Mouse (Mus musculus) intestine, embryonic 14.5 days (tissue): ENCODE data around the gene Hmcn2. TPM values are rescaled to one million over a fixed set of nuclear protein-coding genes. Genes with fewer than 3 reads are reported as not detected.

ENCODE experiments used
- ATAC-seq: fragments of 200-750 bp; cut with Nextera tagmentation; replicated peaks from 2 replicates; pipeline ENCODE4 v1.8.0; 2017; ENCODE audit warnings: low read depth, moderate number of reproducible peaks, moderate TSS enrichment, moderate library complexity; ENCODE audit not compliant: low FRiP score, low TSS enrichment
- DNase-seq: peaks from one replicate; pipeline ENCODE4 v3.0.0-alpha.2; 2018; ENCODE audit warnings: low spot score
- H3K27ac ChIP-seq: fragments of 300-500 bp; sonication (generic); 2 replicates; pipeline ENCODE4 v1.5.1; 2014; ENCODE audit warnings: low read depth, mild to moderate bottlenecking, control low read depth
- H3K27me3 ChIP-seq: fragments of 300-500 bp; sonication (generic); replicated peaks from 2 replicates; pipeline ENCODE4 v1.6.1; 2014; ENCODE audit warnings: low read length, control low read depth; ENCODE audit not compliant: control insufficient read depth, insufficient read depth
- H3K36me3 ChIP-seq: fragments of 300-500 bp; sonication (generic); 2 replicates; pipeline ENCODE4 v1.6.1; 2014; ENCODE audit warnings: low read length, control low read depth; ENCODE audit not compliant: control insufficient read depth, insufficient read depth
- H3K4me1 ChIP-seq: fragments of 300-500 bp; sonication (generic); replicated peaks from 2 replicates; pipeline ENCODE4 v1.6.1; 2014; ENCODE audit warnings: low read length, control low read depth, mixed read lengths; ENCODE audit not compliant: control insufficient read depth, insufficient read depth
- H3K4me2 ChIP-seq: fragments of 300-500 bp; sonication (generic); 2 replicates; pipeline ENCODE4 v1.6.1; 2014; ENCODE audit warnings: low read length
- H3K4me3 ChIP-seq: fragments of 300-500 bp; sonication (generic); 2 replicates; pipeline ENCODE4 v1.5.1; 2014; ENCODE audit warnings: low read depth, low read length, control low read depth, mixed read lengths
- H3K9ac ChIP-seq: fragments of 300-500 bp; sonication (generic); 2 replicates; pipeline ENCODE4 v1.6.1; 2014; ENCODE audit warnings: mild to moderate bottlenecking, low read length
- H3K9me3 ChIP-seq: fragments of 300-500 bp; sonication (generic); 2 replicates; pipeline ENCODE4 v1.6.1; 2016; ENCODE audit warnings: low read length, control low read depth; ENCODE audit not compliant: control insufficient read depth
- WGBS: fragments of 180-500 bp; shearing (Covaris S2); extraction: QIAGEN DNeasy Blood & Tissue Kit; methylation state at CpG from one replicate; pipeline ENCODE4 v1.1.7; 2014; 5-methylcytosine and 5-hydroxymethylcytosine counted together
- polyA plus RNA-seq: library from polyadenylated mRNA; unstranded; fragments of >200 nt; fragmentation: Nextera tagmentation; extraction: Ambion mirVana; gene quantifications from 2 replicates; pipeline ENCODE4 v1.2.1, GENCODE M21; 2014

The Hmcn2 gene
- polyA plus RNA-seq, 1 experiment from 2014 or later, result 10.0 TPM

DNA sequence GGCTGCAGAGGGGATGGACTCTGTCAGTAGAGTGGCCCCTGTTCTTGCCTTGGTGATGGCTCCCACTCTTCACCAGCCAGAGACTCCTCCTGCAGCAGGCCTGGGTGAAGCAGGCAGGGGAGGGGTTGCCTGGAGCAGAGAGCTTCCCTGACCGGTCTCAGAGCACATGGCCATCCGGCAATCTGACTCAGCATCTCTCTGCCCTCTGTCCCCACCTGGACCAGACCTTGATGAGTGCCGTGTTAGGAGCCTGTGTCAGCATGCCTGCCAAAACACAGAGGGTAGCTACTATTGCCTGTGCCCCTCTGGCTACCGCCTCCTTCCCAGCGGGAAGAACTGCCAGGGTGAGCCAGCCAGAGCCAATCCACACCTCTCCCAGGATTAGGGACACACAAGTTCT is 144.2 kb downstream of the Hmcn2 start:
- H3K9me3 ChIP-seq, result no peaks in the 10 kb centered on the region
- WGBS, result 58% methylated on average over 5 of the region's 5 CpGs
- no peak overlapping the region for H3K4me3 ChIP-seq
- ATAC-seq, result no peak
- peaks cover 9% of the 10 kb centered on the region for H3K4me1 ChIP-seq
- H3K36me3 ChIP-seq, result no peaks in the 10 kb centered on the region
- H3K27ac ChIP-seq, result no peak overlapping the region
- H3K4me2 ChIP-seq, result no peak overlapping the region
- no peak overlapping the region for H3K9ac ChIP-seq
- DNase-seq, result no peak
- 0 out of 2 replicates have a peak, but pooled peaks cover 12% of the 10 kb centered on the region for H3K27me3 ChIP-seq

GRCm38 (mm10) chr2:31458989-31459936 is 145.0 kb downstream of the Hmcn2 start:
- 34% methylated on average over 16 of the region's 16 CpGs for WGBS
- H3K27me3 ChIP-seq, result 0 out of 2 replicates have a peak, but pooled peaks cover 12% of the 10 kb centered on the region
- peaks cover 3% of the 10 kb centered on the region for H3K4me1 ChIP-seq
- peak; percentile 37; the same call in 1 of the 2 replicates for ATAC-seq
- no peaks in the 10 kb centered on the region for H3K9me3 ChIP-seq
- H3K27ac ChIP-seq, result no peak overlapping the region
- H3K36me3 ChIP-seq, result no peaks in the 10 kb centered on the region
- H3K4me2 ChIP-seq, result peak overlapping the region; percentile 78
- DNase-seq, result peak; percentile 53
- no peak overlapping the region for H3K4me3 ChIP-seq
- H3K9ac ChIP-seq, result no peak overlapping the region

GRCm38 (mm10) chr2:31460025-31460571 is 145.9 kb downstream of the Hmcn2 start:
- H3K9me3 ChIP-seq, result no peaks in the 10 kb centered on the region
- WGBS, result 2% methylated on average over 48 of the region's 48 CpGs
- peak overlapping the region; percentile 38; the same call in 1 of the 2 replicates for H3K9ac ChIP-seq
- peak; percentile 20 for ATAC-seq
- peak overlapping the region; percentile 33 for H3K4me3 ChIP-seq
- no peak overlapping the region for H3K27ac ChIP-seq
- H3K4me1 ChIP-seq, result no peaks in the 10 kb centered on the region; the same call in none of the 2 replicates
- no peaks in the 10 kb centered on the region for H3K36me3 ChIP-seq
- peak overlapping the region; percentile 78 for H3K4me2 ChIP-seq
- DNase-seq, result peak; percentile 78
- 0 out of 2 replicates have a peak, but pooled peaks cover 12% of the 10 kb centered on the region for H3K27me3 ChIP-seq

GRCm38 (mm10) chr2:31460920-31461319 is 146.7 kb downstream of the Hmcn2 start:
- ATAC-seq (no peak), DNase-seq (no peak)
- Histone ChIP-seq H3K9me3 (no peaks in the 10 kb centered on the region), H3K4me2 (no peak overlapping the region), H3K4me3 (no peak overlapping the region), H3K9ac (no peak overlapping the region), H3K36me3 (no peaks in the 10 kb centered on the region), H3K27me3 (0 out of 2 replicates have a peak, but pooled peaks cover 12% of the 10 kb centered on the region), H3K27ac (no peak overlapping the region), H3K4me1 (no peaks in the 10 kb centered on the region; the same call in none of the 2 replicates)
- 79% methylated on average over 7 of the region's 7 CpGs for WGBS

GRCm38 (mm10) chr2:31462051-31462450 is 147.8 kb downstream of the Hmcn2 start:
- no peak overlapping the region for H3K4me3 ChIP-seq
- H3K4me1 ChIP-seq, result no peaks in the 10 kb centered on the region; the same call in none of the 2 replicates
- no peaks in the 10 kb centered on the region for H3K36me3 ChIP-seq
- H3K27me3 ChIP-seq, result 0 out of 2 replicates have a peak, but pooled peaks cover 12% of the 10 kb centered on the region
- no peak for ATAC-seq
- no peak overlapping the region for H3K9ac ChIP-seq
- H3K27ac ChIP-seq, result no peak overlapping the region
- no peak for DNase-seq
- H3K4me2 ChIP-seq, result no peak overlapping the region
- 39% methylated on average over 8 of the region's 8 CpGs for WGBS
- no peaks in the 10 kb centered on the region for H3K9me3 ChIP-seq

- DNase-seq (peak; percentile 51), ATAC-seq (no peak)
- Histone ChIP-seq H3K4me2 (no peak overlapping the region), H3K9me3 (no peaks in the 10 kb centered on the region), H3K27me3 (0 out of 2 replicates have a peak, but pooled peaks cover 12% of the 10 kb centered on the region), H3K27ac (no peak overlapping the region), H3K4me1 (no peaks in the 10 kb centered on the region; the same call in none of the 2 replicates), H3K9ac (no peak overlapping the region), H3K4me3 (no peak overlapping the region), H3K36me3 (no peaks in the 10 kb centered on the region)
- WGBS, result 68% methylated on average over 7 of the region's 7 CpGs
These were observed 149.0 kb downstream of the Hmcn2 start for GRCm38 (mm10) chr2:31463253-31463652.

- no peak for ATAC-seq
These were observed 149.7 kb downstream of the Hmcn2 start for GRCm38 (mm10) chr2:31463696-31464528.

GRCm38 (mm10) chr2:31464529-31464910 is 150.3 kb downstream of the Hmcn2 start:
- Histone ChIP-seq H3K36me3 (no peaks in the 10 kb centered on the region), H3K9ac (no peak overlapping the region), H3K27me3 (0 out of 2 replicates have a peak, but pooled peaks cover 14% of the 10 kb centered on the region), H3K9me3 (no peaks in the 10 kb centered on the region), H3K27ac (no peak overlapping the region), H3K4me3 (no peak overlapping the region), H3K4me2 (no peak overlapping the region), H3K4me1 (no peaks in the 10 kb centered on the region; the same call in none of the 2 replicates)
- WGBS, result 67% methylated on average over 6 of the region's 6 CpGs
- ATAC-seq (no peak), DNase-seq (no peak)

More at GRCm38 (mm10) chr2:31463696-31464528, 149.7 kb downstream of the Hmcn2 start:
- H3K9me3 ChIP-seq, result no peaks in the 10 kb centered on the region
- no peak overlapping the region for H3K4me2 ChIP-seq
- H3K36me3 ChIP-seq, result no peaks in the 10 kb centered on the region
- WGBS, result 36% methylated on average over 8 of the region's 8 CpGs
- H3K27ac ChIP-seq, result no peak overlapping the region
- H3K4me1 ChIP-seq, result no peaks in the 10 kb centered on the region; the same call in none of the 2 replicates
- no peak overlapping the region for H3K4me3 ChIP-seq
- H3K9ac ChIP-seq, result no peak overlapping the region
- DNase-seq, result no peak
- H3K27me3 ChIP-seq, result 0 out of 2 replicates have a peak, but pooled peaks cover 15% of the 10 kb centered on the region
